Mouse (Mus musculus): ENCODE measurements at regions not wholly inside any gene's neighbourhood (a gene's known extent, or its start where the extent isn't known, plus 50 kb on each side); places are given as distances from the start of the nearest gene placed in this dataset.

GRCm38 (mm10) chr8:126855056-126855609, 90.5 kb downstream of the Tomm20 start:
- no peak for DNase-seq
- intact Hi-C loops (cut with DNase I), result no loop called here

GRCm38 (mm10) chr8:126854121-126855055, 91.3 kb downstream of the Tomm20 start:
- intact Hi-C loops (cut with DNase I), result no loop called here
- no peak for DNase-seq

DNA sequence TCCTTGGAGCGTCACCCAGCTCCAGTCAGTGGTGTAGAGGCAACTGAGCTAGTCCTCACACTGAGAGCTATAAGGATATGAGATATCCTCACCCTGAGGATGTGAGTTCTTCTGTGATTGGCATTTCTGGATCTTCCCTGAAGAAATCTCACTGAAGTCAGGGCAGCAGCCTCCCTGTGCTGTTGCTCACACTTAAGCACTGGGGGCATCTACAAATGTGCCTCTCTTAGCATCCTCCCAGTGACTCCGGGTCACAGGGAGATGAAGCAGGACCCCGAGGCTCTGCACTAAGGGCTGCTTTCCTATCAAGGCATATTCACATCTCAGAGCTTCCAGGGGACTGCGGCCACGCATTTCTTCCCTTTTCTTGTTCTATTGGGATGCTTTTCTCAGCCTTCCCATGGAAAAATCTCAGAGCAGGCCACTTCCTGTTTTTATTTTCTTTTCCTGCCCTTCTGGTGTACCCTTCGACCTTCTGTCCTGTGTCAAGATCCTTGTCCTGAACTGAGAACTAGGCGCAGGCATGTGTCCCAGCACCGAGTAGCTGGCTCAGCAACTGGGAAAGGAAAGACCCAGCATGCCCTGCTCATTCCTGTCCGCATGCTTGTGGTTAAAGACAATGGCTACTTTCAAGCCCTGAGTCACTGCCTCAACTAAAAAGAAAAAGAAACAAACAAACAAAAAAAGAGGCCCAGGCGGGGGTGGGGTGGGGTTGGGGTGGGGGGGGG, 92.8 kb downstream of the Tomm20 start:
- intact Hi-C loops (cut with DNase I), result loop anchor here (2.0 kb wide), 1 partner anchor 16 kb away; no protein-coding TSS in a partner anchor
- peak in 1 of 2 experiments; percentile 59 for DNase-seq

DNA sequence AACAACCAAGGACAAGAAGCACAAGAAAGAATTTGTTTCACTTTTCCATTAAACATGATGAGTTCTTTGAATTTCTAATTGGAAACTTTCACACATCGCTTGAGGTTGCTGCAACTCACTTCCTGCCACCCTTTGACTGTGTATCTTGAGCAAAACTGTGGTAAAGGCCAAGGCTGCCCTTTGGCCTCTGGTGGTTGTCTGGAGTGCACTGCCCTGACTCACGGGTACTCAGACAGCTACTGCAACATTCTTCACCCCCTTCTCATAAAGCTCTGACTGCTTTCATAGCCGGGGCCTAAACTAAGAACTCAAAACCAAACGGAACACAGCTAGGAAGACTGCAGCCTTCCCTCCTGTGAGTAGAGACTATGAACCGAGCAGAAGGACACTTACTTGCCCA, 93.5 kb downstream of the Tomm20 start:
- no peak for DNase-seq
- intact Hi-C loops (cut with DNase I), result loop anchor here (2.0 kb wide), 1 partner anchor 17 kb away; no protein-coding TSS in a partner anchor

DNA sequence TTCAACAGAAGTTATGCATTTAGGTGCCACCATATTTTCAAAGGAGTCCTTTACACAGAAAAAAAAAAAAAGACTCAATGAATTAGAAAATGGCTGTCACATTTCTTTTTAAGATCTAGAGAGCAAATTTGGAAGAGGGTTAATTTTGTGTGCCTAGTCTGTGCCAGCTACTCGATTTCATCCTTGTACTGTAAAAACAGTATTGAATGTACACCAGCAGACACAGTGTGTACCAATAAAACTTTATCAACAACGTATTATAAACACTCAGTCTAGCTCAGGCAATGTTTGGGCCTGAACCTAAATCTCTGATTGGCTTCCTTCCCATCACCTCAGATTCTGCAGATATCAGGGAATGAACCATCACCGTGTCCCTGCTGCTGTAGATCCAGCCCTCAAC, 93.9 kb downstream of the Tomm20 start:
- DNase-seq, result no peak
- intact Hi-C loops (cut with DNase I), result loop anchor here (2.0 kb wide), 2 partner anchors 17 to 23 kb away; no protein-coding TSS in a partner anchor

DNA sequence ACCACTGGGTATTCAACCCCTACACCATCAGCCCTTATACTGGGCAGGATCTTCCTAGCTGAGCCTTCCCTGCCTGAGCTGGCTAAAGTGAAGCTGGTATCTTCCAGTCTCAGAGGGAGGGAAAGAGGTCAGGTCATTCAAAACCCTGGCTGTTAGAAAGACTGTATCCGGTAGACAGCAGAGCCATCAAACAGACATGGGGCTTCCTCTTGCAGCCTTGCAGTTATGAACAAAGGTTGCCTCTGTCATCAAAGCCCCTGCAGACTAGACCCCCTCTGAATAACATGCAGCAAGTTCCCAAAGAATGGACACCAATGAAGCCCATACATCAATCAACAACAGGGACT, 95.5 kb downstream of the Tomm20 start:
- no peak for DNase-seq
- intact Hi-C loops (cut with DNase I), result loop anchor here (2.0 kb wide), 1 partner anchor 25 kb away; no protein-coding TSS in a partner anchor

DNA sequence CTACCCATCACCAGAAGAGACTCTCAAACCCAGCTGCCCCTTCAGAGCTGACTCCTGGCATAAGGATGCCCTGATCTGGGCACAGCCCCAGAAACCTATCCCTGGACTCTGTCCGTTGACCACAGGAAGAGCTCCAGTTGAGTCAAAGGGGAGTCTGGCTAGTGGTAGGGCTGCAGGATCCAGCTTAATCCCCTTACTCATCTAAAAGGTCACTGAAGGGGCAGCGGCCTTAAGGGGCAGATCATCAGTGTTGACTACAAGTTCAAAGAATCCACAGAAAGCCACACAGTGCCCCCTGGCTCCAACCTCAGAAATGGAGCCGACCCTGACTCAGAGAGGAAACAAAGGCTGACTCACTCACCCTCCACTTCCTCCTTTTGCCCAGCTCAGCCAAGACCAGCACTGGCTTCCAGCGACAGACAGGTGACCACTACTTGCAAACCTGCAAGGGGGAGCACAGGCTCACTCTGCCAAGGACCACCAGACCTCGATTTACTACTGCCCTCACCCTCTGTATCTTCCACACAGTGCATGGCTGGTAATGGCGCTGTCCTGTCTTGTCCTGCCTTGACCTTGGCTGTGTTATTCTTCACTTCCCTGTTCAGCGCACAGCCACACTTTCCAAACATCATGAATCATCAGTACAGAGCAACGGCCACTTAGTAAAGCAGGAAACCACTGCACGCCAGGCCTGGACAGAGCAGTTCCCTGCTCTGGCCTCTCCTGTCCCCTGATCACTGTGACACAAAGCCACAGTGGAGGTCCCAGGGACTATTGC, 96.0 kb downstream of the Tomm20 start:
- DNase-seq, result peak; percentile 67 to 82
- intact Hi-C loops (cut with DNase I), result loop anchor here (2.0 to 5.0 kb wide), 2 partner anchors 25 to 63 kb away; no protein-coding TSS in a partner anchor

DNA sequence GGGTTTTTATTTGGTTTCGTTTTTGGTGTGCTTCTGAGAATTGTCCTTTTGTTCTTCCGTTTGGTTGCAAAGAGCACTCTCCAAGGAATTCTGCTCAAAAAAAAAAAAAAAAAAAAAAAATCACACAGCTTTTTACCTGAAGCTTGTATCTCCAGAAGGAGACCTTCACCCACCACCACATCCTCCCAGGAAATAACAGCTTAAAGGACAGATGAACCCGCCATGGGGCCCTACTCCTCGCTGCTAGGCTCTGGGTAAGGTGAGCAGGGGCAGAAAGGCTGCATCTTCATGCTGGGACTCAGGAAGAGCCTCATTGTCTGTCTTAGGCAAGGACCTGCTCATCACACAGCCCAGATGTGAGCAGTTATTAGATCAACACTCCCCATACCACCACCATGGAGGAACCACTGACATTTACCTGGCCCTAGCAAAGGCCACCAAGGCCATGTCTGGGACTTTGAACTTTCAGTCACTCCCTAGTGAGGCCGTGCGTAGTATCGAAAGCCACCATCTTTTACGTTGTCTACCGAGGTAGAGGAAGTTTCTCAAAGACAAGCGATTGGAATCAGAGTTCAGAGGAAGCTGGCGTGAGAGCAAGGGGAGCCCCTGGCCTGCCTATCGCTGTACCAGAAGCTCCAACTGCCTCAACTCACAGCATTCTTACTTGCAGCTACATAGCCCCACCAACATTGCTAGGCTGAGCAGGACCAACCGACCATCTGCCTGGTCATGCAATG, 97.1 kb downstream of the Tomm20 start:
- intact Hi-C loops (cut with DNase I), result loop anchor here (5.0 kb wide), 1 partner anchor 64 kb away; no protein-coding TSS in a partner anchor
- no peak for DNase-seq

GRCm38 (mm10) chr8:126847664-126848353, 97.8 kb downstream of the Tomm20 start:
- intact Hi-C loops (cut with DNase I), result loop anchor here (5.0 kb wide), 1 partner anchor 64 kb away; no protein-coding TSS in a partner anchor
- no peak for DNase-seq

DNA sequence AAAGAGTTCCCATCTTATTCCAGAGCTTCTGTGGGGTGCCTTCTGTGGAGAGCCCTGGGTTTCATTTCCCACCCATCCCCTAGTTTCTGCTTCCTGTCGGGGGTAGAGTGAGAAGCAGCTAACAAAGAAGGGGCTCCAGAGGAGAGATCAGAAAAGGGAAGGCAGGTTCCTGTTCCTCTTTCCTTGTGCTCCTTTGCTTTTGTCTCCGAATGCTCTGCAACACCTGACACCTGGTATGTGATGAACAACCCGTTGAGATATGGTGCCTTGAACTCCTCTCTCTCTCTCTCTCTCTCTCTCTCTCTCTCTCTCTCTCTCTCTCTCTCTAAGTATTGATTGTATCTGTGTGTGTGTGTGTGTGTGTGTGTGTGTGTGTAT, 99.5 kb downstream of the Tomm20 start:
- intact Hi-C loops (cut with DNase I), result loop anchor here (5.0 kb wide), 1 partner anchor 66 kb away; no protein-coding TSS in a partner anchor
- DNase-seq, result no peak

DNA sequence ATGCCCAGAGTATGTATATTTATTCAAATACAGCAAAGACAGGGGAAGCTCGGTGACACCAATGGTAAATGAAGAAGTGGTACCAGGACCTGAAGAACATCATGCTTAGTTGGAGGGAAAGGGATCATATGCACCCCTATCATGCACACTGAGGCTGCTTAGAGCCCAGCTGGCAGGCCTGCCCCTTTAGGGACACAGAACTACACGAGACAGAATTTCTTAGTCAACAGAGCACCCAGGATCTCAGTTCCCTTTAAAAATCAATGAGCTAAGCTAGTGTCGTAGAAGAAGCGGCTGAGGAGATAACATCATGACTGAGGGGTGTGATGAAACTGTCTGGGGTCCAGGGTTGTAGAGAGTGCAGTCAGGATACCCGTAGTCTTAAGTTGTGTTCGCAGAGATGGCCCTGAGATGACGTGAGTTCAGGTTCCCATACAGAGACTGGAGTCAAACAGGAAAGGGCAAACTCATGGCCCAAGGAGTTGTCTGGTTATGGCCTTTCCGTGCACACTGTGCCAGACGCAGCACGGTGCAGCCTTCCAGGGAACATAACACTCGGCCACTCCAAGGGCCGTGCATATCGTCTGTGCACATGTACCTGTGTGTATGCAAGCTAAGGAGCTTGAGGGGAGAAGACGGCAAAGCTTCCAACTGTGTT, 100.0 kb downstream of the Tomm20 start:
- no peak for DNase-seq
- intact Hi-C loops (cut with DNase I), result loop anchor here (5.0 kb wide), 1 partner anchor 67 kb away; no protein-coding TSS in a partner anchor

GRCm38 (mm10) chr8:126844627-126845026, 101.0 kb downstream of the Tomm20 start:
- intact Hi-C loops (cut with DNase I), result loop anchor here (5.0 kb wide), 1 partner anchor 68 kb away; no protein-coding TSS in a partner anchor
- DNase-seq, result no peak

DNA sequence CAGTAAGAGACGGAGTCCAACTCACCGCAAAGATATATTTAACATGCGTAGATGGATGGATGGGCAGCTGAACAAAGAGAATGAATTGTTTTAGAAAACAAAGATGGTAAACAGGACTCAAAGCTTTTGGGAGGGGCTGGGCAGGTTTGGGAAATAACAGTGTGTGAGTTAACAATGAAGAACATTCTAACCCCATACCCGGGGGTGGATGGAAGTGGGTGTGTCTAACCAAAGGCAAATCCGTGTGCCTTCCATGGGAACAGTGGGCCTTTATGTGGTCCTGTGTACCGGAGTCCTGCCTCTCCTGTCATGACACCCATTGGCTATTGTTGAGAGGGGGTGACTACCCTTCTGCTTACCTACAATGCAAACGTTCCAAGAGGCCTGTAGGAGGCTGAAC, 104.5 kb downstream of the Tomm20 start:
- intact Hi-C loops (cut with DNase I), result no loop called here
- DNase-seq, result no peak

DNA sequence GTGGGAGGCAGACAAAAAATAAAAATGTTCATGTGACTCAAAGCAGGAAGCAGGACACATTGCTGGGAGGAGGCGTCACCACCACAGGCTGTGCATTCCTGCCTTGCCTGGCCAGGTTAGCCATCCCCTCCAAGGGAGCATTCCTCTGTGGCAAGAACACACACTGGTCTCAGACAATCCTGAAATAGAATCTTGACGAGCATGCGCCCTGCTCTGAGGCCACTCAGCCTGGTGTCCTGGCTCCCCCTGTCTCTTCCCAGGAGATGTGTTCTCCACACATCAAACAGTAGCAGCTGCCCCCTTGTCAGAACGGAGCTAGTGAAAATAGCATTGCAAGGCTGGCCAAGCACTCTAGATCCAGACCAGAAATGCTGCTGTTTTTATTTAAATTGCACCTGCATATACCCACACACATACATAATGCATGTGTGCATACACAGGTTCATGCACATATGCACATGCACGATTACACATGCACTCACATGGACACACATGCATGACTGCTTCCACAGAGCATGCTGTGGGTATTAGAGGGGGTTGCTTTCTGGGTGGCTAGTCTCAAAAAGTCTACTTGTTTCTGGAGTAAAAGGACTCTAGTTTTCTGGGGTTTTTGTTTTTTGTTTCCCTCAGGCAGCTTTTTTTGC, 105.8 kb downstream of the Tomm20 start:
- peak; percentile 65 to 71 for DNase-seq
- intact Hi-C loops (cut with DNase I), result loop anchor here (2.0 to 5.0 kb wide), 6 partner anchors 33 to 343 kb away; no protein-coding TSS in a partner anchor

DNA sequence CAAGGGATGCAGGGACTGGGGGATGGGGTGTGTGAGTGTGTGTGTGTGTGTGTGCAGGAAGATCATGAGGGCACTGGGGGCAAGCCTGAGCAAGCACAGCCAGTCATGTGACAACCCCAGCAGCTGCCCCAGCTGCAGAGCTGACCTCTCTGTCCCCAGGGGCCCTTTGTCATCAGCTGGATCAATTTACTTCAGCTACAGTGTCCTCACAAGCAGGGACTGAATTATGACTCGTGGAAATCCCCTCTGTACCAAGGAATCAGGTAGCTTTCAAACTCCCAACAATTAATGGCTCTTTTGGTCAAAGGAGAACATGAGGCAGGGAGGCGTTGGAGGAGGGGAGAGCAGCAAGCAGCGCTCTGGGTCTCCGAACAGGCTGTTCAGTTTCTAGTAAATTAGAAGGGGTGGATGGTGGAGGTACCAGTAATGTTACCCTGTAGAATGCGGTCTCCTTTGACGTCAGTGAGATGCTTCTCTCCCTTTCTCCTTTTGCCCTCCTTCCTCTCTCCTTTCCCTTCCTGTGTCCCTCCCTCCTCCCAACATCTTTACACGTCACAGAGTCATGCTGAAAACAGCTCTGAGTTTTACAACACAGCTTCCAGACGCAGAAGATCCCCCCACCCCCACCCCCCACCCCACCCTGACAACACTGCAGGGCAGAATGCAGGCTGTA, 106.5 kb downstream of the Tomm20 start:
- DNase-seq, result peak; percentile 46 to 60
- intact Hi-C loops (cut with DNase I), result loop anchor here (2.0 to 5.0 kb wide), 6 partner anchors 32 to 342 kb away; no protein-coding TSS in a partner anchor

DNA sequence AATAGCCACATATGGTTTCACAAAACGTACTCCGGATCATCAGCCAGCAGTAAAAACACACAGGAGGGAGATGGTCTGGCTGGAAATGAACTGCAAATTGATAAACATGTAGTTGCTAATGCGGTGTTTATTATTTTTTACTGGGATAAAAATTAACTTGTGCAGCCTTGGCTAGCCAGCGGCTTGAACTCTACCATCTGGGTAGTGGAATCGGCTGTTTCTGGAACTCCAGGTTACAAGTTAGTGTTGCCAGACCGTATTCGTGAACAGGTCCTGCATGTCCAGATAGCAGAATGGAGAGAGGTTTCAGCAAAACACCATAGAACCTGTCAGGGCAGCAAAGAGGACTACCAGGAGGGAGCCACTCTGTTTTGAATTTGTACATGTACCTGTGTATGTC, 107.4 kb downstream of the Tomm20 start:
- DNase-seq, result no peak
- intact Hi-C loops (cut with DNase I), result loop anchor here (2.0 to 5.0 kb wide), 6 partner anchors 31 to 341 kb away; no protein-coding TSS in a partner anchor
